Mouse (Mus musculus) forebrain, embryonic 14.5 days (tissue): ENCODE results near the gene Olfr543. TPM values are rescaled to one million over a fixed set of nuclear protein-coding genes. Genes with fewer than 3 reads are reported as not detected.
"Not testable (repeated sequence)": the region's sequence is repeated elsewhere in the genome, so short reads cannot be mapped to it uniquely, and the experiment has no call there.

Source experiments
- ATAC-seq: fragments of 200-750 bp; cut with Nextera tagmentation; 2 replicates; pipeline ENCODE4 v1.8.0; 2017; ENCODE audit warnings: mild to moderate bottlenecking, moderate library complexity
- DNase-seq: peaks from one replicate; pipeline ENCODE4 v3.0.0-alpha.2; 2015; ENCODE audit warnings: low spot score
- H3K27ac ChIP-seq: fragments of 300-500 bp; sonication (generic); 2 replicates; pipeline ENCODE4 v1.5.1; 2014; ENCODE audit warnings: low read depth, mild to moderate bottlenecking, control low read depth, low read length, moderate library complexity
- H3K27me3 ChIP-seq: fragments of 300-500 bp; sonication (generic); replicated peaks from 2 replicates; pipeline ENCODE4 v1.6.1; 2014; ENCODE audit warnings: low read length, control low read depth, mixed read lengths; ENCODE audit not compliant: control insufficient read depth, insufficient read depth
- H3K36me3 ChIP-seq: fragments of 300-500 bp; sonication (generic); 2 replicates; pipeline ENCODE4 v1.6.1; 2014; ENCODE audit warnings: low read length, control low read depth; ENCODE audit not compliant: control insufficient read depth, insufficient read depth
- H3K4me1 ChIP-seq: fragments of 300-500 bp; sonication (generic); 2 replicates; pipeline ENCODE4 v1.6.1; 2014; ENCODE audit warnings: antibody characterized with exemption, low read length, control low read depth; ENCODE audit not compliant: control insufficient read depth, insufficient read depth
- H3K4me2 ChIP-seq: fragments of 300-500 bp; sonication (generic); 2 replicates; pipeline ENCODE4 v1.6.1; 2014; ENCODE audit warnings: mild to moderate bottlenecking, control low read depth, low read length
- H3K4me3 ChIP-seq: fragments of 300-500 bp; sonication (generic); 2 replicates; pipeline ENCODE4 v1.5.1; 2014; ENCODE audit warnings: low read depth, low read length, control low read depth
- H3K9ac ChIP-seq: fragments of 300-500 bp; sonication (generic); 2 replicates; pipeline ENCODE4 v1.6.1; 2014; ENCODE audit warnings: mild to moderate bottlenecking, low read length, control low read depth, moderate library complexity
- H3K9me3 ChIP-seq: fragments of 300-500 bp; sonication (generic); replicated peaks from 2 replicates; pipeline ENCODE4 v1.6.1; 2016; ENCODE audit warnings: low read length, control low read depth, mixed read lengths; ENCODE audit not compliant: control insufficient read depth
- WGBS: fragments of 180-500 bp; shearing (Covaris S2); extraction: QIAGEN DNeasy Blood & Tissue Kit; methylation state at CpG from one replicate; pipeline ENCODE4 v1.1.7; 2014; 5-methylcytosine and 5-hydroxymethylcytosine counted together
- polyA plus RNA-seq: library from polyadenylated mRNA; unstranded; fragments of >200 nt; fragmentation: Nextera tagmentation; extraction: Ambion mirVana; gene quantifications from 2 replicates; pipeline ENCODE4 v1.2.1, GENCODE M21; 2014

The Olfr543 gene
- polyA plus RNA-seq, 1 experiment from 2014 or later: not detected

GRCm38 (mm10) chr7:102508066-102508465 lies 26.6 kb upstream of the Olfr543 start:
- no peak for ATAC-seq
- 89% methylated on average over 9 of the region's 9 CpGs for WGBS
- no peaks in the 10 kb centered on the region for H3K36me3 ChIP-seq
- no peaks in the 10 kb centered on the region for H3K9me3 ChIP-seq
- no peaks in the 10 kb centered on the region for H3K27me3 ChIP-seq
- no peak overlapping the region for H3K4me3 ChIP-seq
- H3K9ac ChIP-seq: no peak overlapping the region
- no peak overlapping the region for H3K27ac ChIP-seq
- DNase-seq: no peak
- no peaks in the 10 kb centered on the region for H3K4me1 ChIP-seq
- H3K4me2 ChIP-seq: no peak overlapping the region

GRCm38 (mm10) chr7:102506848-102507247 lies 25.4 kb upstream of the Olfr543 start:
- Histone ChIP-seq H3K4me1 (no peaks in the 10 kb centered on the region), H3K4me3 (no peak overlapping the region), H3K9me3 (no peaks in the 10 kb centered on the region), H3K27ac (no peak overlapping the region), H3K36me3 (no peaks in the 10 kb centered on the region), H3K9ac (no peak overlapping the region), H3K4me2 (no peak overlapping the region), H3K27me3 (no peaks in the 10 kb centered on the region)
- peak; percentile 82 for ATAC-seq
- 53% methylated on average over 3 of the region's 3 CpGs for WGBS
- DNase-seq: peak; percentile 76

- H3K4me1 ChIP-seq: no peaks in the 10 kb centered on the region
- ATAC-seq: no peak
- H3K27ac ChIP-seq: no peak overlapping the region
- H3K4me3 ChIP-seq: no peak overlapping the region
- no peaks in the 10 kb centered on the region for H3K9me3 ChIP-seq
- no peak for DNase-seq
- no peak overlapping the region for H3K4me2 ChIP-seq
- no peaks in the 10 kb centered on the region for H3K27me3 ChIP-seq
- no peak overlapping the region for H3K9ac ChIP-seq
- 87% methylated on average over 5 of the region's 5 CpGs for WGBS
- no peaks in the 10 kb centered on the region for H3K36me3 ChIP-seq
Measured at GRCm38 (mm10) chr7:102501986-102502385, 20.5 kb upstream of the Olfr543 start.

GRCm38 (mm10) chr7:102499473-102499872 lies 18.0 kb upstream of the Olfr543 start, which contains the start of gene Olfr545:
Gene Olfr545, minus strand, starts transcription at chr7:102499573.
- Histone ChIP-seq H3K36me3 (no peaks in the 10 kb centered on the region), H3K27me3 (no peaks in the 10 kb centered on the region), H3K27ac (no peak within 1 kb of the TSS), H3K9me3 (no peaks in the 10 kb centered on the region), H3K4me2 (no peak within 1 kb of the TSS), H3K9ac (no peak within 1 kb of the TSS), H3K4me1 (no peaks in the 10 kb centered on the region), H3K4me3 (no peak within 1 kb of the TSS)
- ATAC-seq: no peak
- 77% methylated on average over 3 of the region's 3 CpGs for WGBS
- no peak for DNase-seq

- not testable (repeated sequence) for ATAC-seq
Measured at GRCm38 (mm10) chr7:102494416-102494815, 12.9 kb upstream of the Olfr543 start.

GRCm38 (mm10) chr7:102488161-102488560 lies 6.7 kb upstream of the Olfr543 start, which contains the start of gene Olfr544:
Gene Olfr544, minus strand, starts transcription at chr7:102488313.
- ATAC-seq (no peak), DNase-seq (no peak)
- Histone ChIP-seq H3K4me3 (no peak within 1 kb of the TSS), H3K4me1 (no peaks in the 10 kb centered on the region), H3K27ac (no peak within 1 kb of the TSS), H3K9ac (no peak within 1 kb of the TSS), H3K36me3 (no peaks in the 10 kb centered on the region), H3K4me2 (no peak within 1 kb of the TSS), H3K27me3 (no peaks in the 10 kb centered on the region), H3K9me3 (no peaks in the 10 kb centered on the region)
- 56% methylated on average over 1 of the region's 1 CpGs for whole genome bisulfite sequencing

More at GRCm38 (mm10) chr7:102494416-102494815, 12.9 kb upstream of the Olfr543 start:
- not testable (repeated sequence) for H3K4me1 ChIP-seq, H3K9ac ChIP-seq, H3K4me2 ChIP-seq, H3K9me3 ChIP-seq, H3K27me3 ChIP-seq, H3K36me3 ChIP-seq, H3K27ac ChIP-seq, H3K4me3 ChIP-seq, DNase-seq
- 73% methylated on average over 6 of the region's 7 CpGs for WGBS

GRCm38 (mm10) chr7:102486105-102486504 lies 4.6 kb upstream of the Olfr543 start:
- DNase-seq: no peak
- WGBS: 91% methylated on average over 1 of the region's 1 CpGs
- Histone ChIP-seq H3K4me2 (no peak overlapping the region), H3K9me3 (no peaks in the 10 kb centered on the region), H3K4me1 (no peaks in the 10 kb centered on the region), H3K27ac (no peak overlapping the region), H3K36me3 (no peaks in the 10 kb centered on the region), H3K4me3 (no peak overlapping the region), H3K27me3 (no peaks in the 10 kb centered on the region), H3K9ac (no peak overlapping the region)
- no peak for ATAC-seq

GRCm38 (mm10) chr7:102484766-102485165 lies 3.3 kb upstream of the Olfr543 start:
- not testable (repeated sequence) for ATAC-seq, H3K27me3 ChIP-seq, H3K4me3 ChIP-seq, H3K9ac ChIP-seq, H3K27ac ChIP-seq, H3K36me3 ChIP-seq, DNase-seq, H3K9me3 ChIP-seq, H3K4me2 ChIP-seq, H3K4me1 ChIP-seq
- 80% methylated on average over 6 of the region's 8 CpGs for WGBS

GRCm38 (mm10) chr7:102483665-102484064 lies 2.2 kb upstream of the Olfr543 start:
- H3K4me1 ChIP-seq: no peaks in the 10 kb centered on the region
- no peak for DNase-seq
- no peaks in the 10 kb centered on the region for H3K27me3 ChIP-seq
- no peaks in the 10 kb centered on the region for H3K9me3 ChIP-seq
- no peak overlapping the region for H3K9ac ChIP-seq
- no peak for ATAC-seq
- no peak overlapping the region for H3K4me2 ChIP-seq
- no peak overlapping the region for H3K4me3 ChIP-seq
- no peaks in the 10 kb centered on the region for H3K36me3 ChIP-seq
- H3K27ac ChIP-seq: no peak overlapping the region
- 86% methylated on average over 2 of the region's 2 CpGs for WGBS
